Mouse (Mus musculus): ENCODE data around the gene Tulp2. TPM values are rescaled to one million over a fixed set of nuclear protein-coding genes. Genes with fewer than 3 reads are reported as not detected.

Gene Tulp2
- total and polyA plus RNA-seq, 3 experiments: 1.1 to 1.2 TPM; not detected in 1

GRCm38 (mm10) chr7:45561624-45562520 lies 80.2 kb downstream of the Tulp2 start (continued):
- TF ChIP-seq USF2 (IDR thresholded peaks at IDR 0.05; ENCODE audit: borderline replicate concordance in 1 of 2, insufficient read depth in 1 of 2, low read depth in 1 of 2, low read length in 2 of 2) (no peak), TBP (IDR thresholded peaks at IDR 0.05; ENCODE audit: low read depth, low read length) (peak; percentile 44; the same call in 1 of the 2 replicates), TCF12 (IDR thresholded peaks at IDR 0.05; ENCODE audit: low read depth, low read length) (no peak), SIN3A (IDR thresholded peaks at IDR 0.05; ENCODE audit: low read length) (no peak; the same call in 1 of the 2 replicates), ZMIZ1 (IDR thresholded peaks at IDR 0.05; ENCODE audit: low read depth, low read length) (no peak; the same call in 1 of the 2 replicates)

- peaks cover 0 to 7% of the 10 kb centered on the region in 2 experiments; a peak in 2 of 4 replicates for H3K36me3 ChIP-seq (ENCODE audit: control insufficient read depth in 1 of 2, insufficient read depth in 2 of 2, low read length in 2 of 2)
- H3K27me3 ChIP-seq (ENCODE audit: control insufficient read depth in 1 of 2, insufficient read depth in 2 of 2, low read length in 2 of 2): no peaks in the 10 kb centered on the region
- no peak overlapping the region for H3K4me3 ChIP-seq (ENCODE audit: control insufficient read depth in 1 of 2, insufficient read depth in 1 of 2, low read depth in 2 of 2, low read length in 2 of 2)
- no peak overlapping the region for H3K9ac ChIP-seq (ENCODE audit: control insufficient read depth, low read depth, low read length, poor library complexity, severe bottlenecking)
- no peak overlapping the region for H3K27ac ChIP-seq (ENCODE audit: control insufficient read depth, low read depth, low read length)
- H3K4me1 ChIP-seq (ENCODE audit: control insufficient read depth in 1 of 2, insufficient read depth in 2 of 2, low read length in 2 of 2): peaks cover 0 to 18% of the 10 kb centered on the region in 2 experiments; a peak in 3 of 4 replicates
- TF ChIP-seq RCOR1 (IDR thresholded peaks at IDR 0.05; ENCODE audit: low read depth, low read length) (no peak), HCFC1 (IDR thresholded peaks at IDR 0.05; ENCODE audit: low read depth, low read length) (no peak), RAD21 (IDR thresholded peaks at IDR 0.05; ENCODE audit: low read depth, low read length) (no peak), GABPA (IDR thresholded peaks at IDR 0.05; ENCODE audit: low read depth, low read length) (no peak), MXI1 (IDR thresholded peaks at IDR 0.05; ENCODE audit: low read depth, low read length) (no peak), ETS1 (IDR thresholded peaks at IDR 0.05; ENCODE audit: low read depth, low read length) (no peak), MAX (IDR thresholded peaks at IDR 0.05; ENCODE audit: low read length) (no peak), POLR2A (IDR thresholded peaks at IDR 0.05; ENCODE audit: control insufficient read depth in 1 of 2, insufficient read depth in 1 of 2, low read depth in 1 of 2, low read length in 2 of 2, poor library complexity in 1 of 2) (no peak), MAZ (IDR thresholded peaks at IDR 0.05; ENCODE audit: low read depth, low read length) (no peak), UBTF (IDR thresholded peaks at IDR 0.05; ENCODE audit: borderline replicate concordance, insufficient read depth, low read depth, low read length) (no peak), ZMIZ1 (IDR thresholded peaks at IDR 0.05; ENCODE audit: low read depth, low read length) (no peak), CHD2 (IDR thresholded peaks at IDR 0.05; ENCODE audit: low read length) (no peak), TBP (IDR thresholded peaks at IDR 0.05; ENCODE audit: low read depth, low read length) (no peak), GATA1 (IDR thresholded peaks at IDR 0.05; ENCODE audit: low read depth, low read length) (no peak), NELFE (IDR thresholded peaks at IDR 0.05; ENCODE audit: low read depth, low read length) (no peak), USF1 (IDR thresholded peaks at IDR 0.05; ENCODE audit: low read depth, low read length) (no peak)
- no peaks in the 10 kb centered on the region; the same call in 1 of the 2 replicates for H3K79me2 ChIP-seq (ENCODE audit: control insufficient read depth, insufficient read depth, low read length, poor library complexity)
- no peak for DNase-seq (ENCODE audit: low read depth, low spot score)
- no peaks in the 10 kb centered on the region for H3K9me3 ChIP-seq (replicated peaks; ENCODE audit: insufficient read depth, low read length)
Measured at GRCm38 (mm10) chr7:45564811-45565210, 83.1 kb downstream of the Tulp2 start.

All from MEL (cell line).